Mouse (Mus musculus) layer of hippocampus, adult 18-20 months (tissue): ENCODE measurements around the gene Vmn1r208. TPM values are rescaled to one million over a fixed set of nuclear protein-coding genes. Genes with fewer than 3 reads are reported as not detected.
A peak's percentile ranks its signal among the peaks of the same experiment; 100 is the strongest.
"Not testable (repeated sequence)": the region's sequence is repeated elsewhere in the genome, so short reads cannot be mapped to it uniquely, and the experiment has no call there.

Experiments
- DNase-seq, 2 experiments: peaks; one replicate each; pipeline ENCODE4 v3.0.0; 2022; ENCODE audit warnings: low spot score in 2 of 2
- long read RNA-seq: library from polyadenylated mRNA; stranded (forward); transcript quantifications from one replicate; pipeline ENCODE4 v2.0.0, GENCODE M21; 2021
- total RNA-seq, 2 experiments: library from RNA; stranded (reverse); gene quantifications; 2 replicates each; pipeline ENCODE4 v1.2.3; 2021

Gene Vmn1r208
- not detected for total RNA-seq
- long read RNA-seq = 0 reads

DNA sequence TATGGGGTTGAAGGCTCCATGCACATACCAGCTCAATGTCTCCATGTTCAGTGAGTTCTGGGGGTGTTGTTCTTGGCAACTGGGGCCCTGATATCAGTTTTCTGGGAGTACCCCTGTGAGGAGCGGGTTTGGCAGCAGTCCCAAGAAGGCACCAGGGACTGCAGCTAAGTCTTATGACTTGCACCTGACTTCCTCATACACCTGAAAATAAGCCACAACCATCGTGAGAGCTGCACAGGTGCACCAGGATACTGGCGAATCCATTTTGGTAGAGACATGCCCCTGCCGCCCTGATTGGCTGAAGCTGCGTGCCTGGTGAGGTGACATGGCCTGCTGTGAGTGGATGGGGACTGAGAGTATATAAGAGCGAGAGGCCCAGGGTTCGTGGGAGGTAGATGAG, at the start of gene Vmn1r208:
Vmn1r208 (minus strand) TSS at position 101 of the 400 bp plus-strand sequence.
- DNase-seq = not testable (repeated sequence)

DNA sequence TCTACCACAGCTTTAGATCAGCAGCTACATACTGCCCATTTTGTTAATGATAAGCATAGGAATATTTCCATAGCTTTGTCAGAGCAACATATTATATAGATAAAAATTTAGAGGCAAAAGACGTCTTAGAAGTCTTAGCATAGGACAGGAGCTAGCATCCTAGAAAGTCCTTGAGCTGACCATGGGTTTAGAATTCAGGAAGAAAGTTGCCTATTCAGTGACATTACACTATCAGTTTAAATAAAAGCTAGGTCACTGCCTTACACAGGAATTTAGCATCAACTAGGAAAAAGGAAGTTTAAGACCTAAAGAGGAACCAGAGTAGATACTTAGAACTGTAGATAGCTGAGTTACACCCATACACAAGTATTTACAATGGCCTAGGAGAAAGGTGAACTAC, 44.4 kb upstream of the Vmn1r208 start:
- not testable (repeated sequence) for DNase-seq

DNA sequence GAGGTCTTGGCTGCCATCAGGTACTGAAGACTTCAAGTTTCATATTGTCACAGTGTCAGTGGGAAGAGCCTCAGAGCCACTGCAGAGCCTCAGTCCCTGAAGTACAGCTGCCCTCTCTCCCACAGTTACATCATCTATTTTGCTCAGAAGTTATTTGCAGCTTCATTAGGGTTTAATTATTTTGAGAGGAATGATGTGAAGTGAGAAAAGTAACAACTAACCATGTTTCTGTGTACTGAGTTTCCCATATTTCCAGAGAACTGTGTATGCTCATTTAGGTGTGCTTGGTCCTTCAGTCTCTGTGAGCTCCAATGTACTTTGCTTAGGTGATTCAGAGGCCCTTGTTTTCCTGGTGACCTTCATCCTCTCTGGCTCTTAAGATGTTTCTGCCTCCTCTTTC, 32.4 kb upstream of the Vmn1r208 start, which contains the start of gene Vmn1r209:
Vmn1r209 (minus strand) TSS at position 101 of the 400 bp plus-strand sequence.
- not testable (repeated sequence) for DNase-seq

DNA sequence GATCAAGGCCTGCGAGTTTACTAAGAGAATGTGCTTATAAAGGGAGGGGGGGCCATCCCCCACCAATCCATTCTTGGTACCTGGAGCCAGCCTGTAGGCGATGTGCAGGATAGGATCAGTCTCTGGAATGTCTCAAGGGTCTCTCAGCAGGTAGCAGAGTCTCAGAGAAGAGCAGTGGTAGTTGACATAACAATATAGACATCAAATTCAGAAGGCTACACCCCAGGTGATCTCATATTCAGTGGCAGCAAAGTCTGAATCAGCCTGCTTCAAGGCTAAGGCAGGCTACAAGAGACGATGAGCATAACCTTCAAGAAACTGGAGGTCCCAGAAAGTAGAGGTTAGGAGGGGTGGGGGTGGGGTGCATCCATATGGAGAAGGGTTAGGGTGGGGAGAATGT, 10.9 kb upstream of the Vmn1r208 start:
- not testable (repeated sequence) for DNase-seq

GRCm38 (mm10) chr13:22784159-22784558, 7.0 kb upstream of the Vmn1r208 start:
- DNase-seq = not testable (repeated sequence)

- not testable (repeated sequence) for DNase-seq
Observed at GRCm38 (mm10) chr13:22771592-22771991, 5.6 kb downstream of the Vmn1r208 start.

DNA sequence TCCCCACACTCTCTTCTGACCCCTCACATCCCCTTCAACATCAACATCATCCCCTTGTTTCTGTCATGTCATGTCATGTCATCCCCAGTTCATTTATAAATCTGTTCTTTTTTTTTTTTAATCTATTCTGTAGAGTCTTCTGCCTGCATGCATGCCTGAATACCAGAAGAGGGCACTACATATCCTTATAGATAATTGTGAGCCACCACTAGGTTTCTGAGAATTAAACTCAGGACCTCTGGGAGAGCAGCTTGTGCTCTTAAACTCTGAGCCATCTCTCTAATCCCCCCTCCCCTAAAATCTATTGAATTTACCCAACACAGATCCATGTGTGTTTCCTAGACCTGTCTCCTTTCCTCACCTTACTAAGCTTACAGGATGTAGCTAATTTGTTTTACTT, 29.7 kb downstream of the Vmn1r208 start:
- DNase-seq = peak in 1 of 2 experiments; percentile 1

GRCm38 (mm10) chr13:22729529-22729928, 47.7 kb downstream of the Vmn1r208 start, which contains the start of gene Vmn1r207-ps:
Gene Vmn1r207-ps, minus strand, starts transcription at chr13:22729629.
- DNase-seq = not testable (repeated sequence)

Other genes with a start within 250 kb of the Vmn1r208 start
- gene Vmn1r204, start 224.2 kb downstream of the Vmn1r208 start, total RNA-seq = not detected
- not detected for gene Vmn1r205, start 184.4 kb downstream of the Vmn1r208 start, total RNA-seq
- not detected for gene Vmn1r206, start 153.1 kb downstream of the Vmn1r208 start, total RNA-seq
- under 1 TPM; 0.12 to 0.13 TPM for gene Vmn1r207-ps, start 47.8 kb downstream of the Vmn1r208 start, total RNA-seq
- not detected for gene Vmn1r209, start 32.3 kb upstream of the Vmn1r208 start, total RNA-seq
- not detected for gene Vmn1r210, start 53.9 kb upstream of the Vmn1r208 start, total RNA-seq
- not detected for gene Vmn1r211, start 80.2 kb upstream of the Vmn1r208 start, total RNA-seq
- gene Vmn1r212, start 106.8 kb upstream of the Vmn1r208 start, total RNA-seq = not detected
- not detected for gene Vmn1r213, start 230.3 kb upstream of the Vmn1r208 start, total RNA-seq